Mouse (Mus musculus) E14TG2a.4 (cell line): ENCODE data around the gene Slc25a19.
"Not testable (repeated sequence)": the region's sequence is repeated elsewhere in the genome, so short reads cannot be mapped to it uniquely, and the experiment has no call there.

Experiments
- CTCF ChIP-seq: conservative IDR thresholded peaks from 2 replicates; pipeline ENCODE4 v1.5.1; 2014; ENCODE audit warnings: low read length
- POU5F1 ChIP-seq: IDR thresholded peaks from 2 replicates; pipeline ENCODE4 v1.6.1; 2014; ENCODE audit warnings: low read length, borderline replicate concordance

- not testable (repeated sequence) for TF ChIP-seq CTCF, POU5F1
Measured at GRCm38 (mm10) chr11:115645498-115645897, 17.4 kb upstream of the Slc25a19 start.
